Mouse (Mus musculus): Measurements from ENCODE around the gene Efna3.

GRCm38 (mm10) chr3:89361675-89362074 is 38.9 kb upstream of the Efna3 start, which contains the start of gene Dcst2:
- no peak for TF ChIP-seq POLR2A (IDR thresholded peaks at IDR 0.05; ENCODE audit: extremely low read depth, insufficient read depth, low read length)
- no peak for TF ChIP-seq CTCF (IDR thresholded peaks at IDR 0.05; ENCODE audit: low read depth, low read length)

All from liver, adult 2 months (tissue).